Mouse (Mus musculus) forebrain, embryonic 10.5 days (tissue): ENCODE data around the gene Lgals3bp. TPM values are rescaled to one million over a fixed set of nuclear protein-coding genes. Genes with fewer than 3 reads are reported as not detected.
"Not testable (repeated sequence)": the region's sequence is repeated elsewhere in the genome, so short reads cannot be mapped to it uniquely, and the experiment has no call there.

ENCODE experiments used
- DNase-seq: peaks from one replicate; pipeline ENCODE4 v3.0.0-alpha.2; 2017; ENCODE audit warnings: low spot score; ENCODE audit errors: extremely low spot score
- H3K27ac ChIP-seq: fragments of 300-500 bp; sonication (generic); 2 replicates; pipeline ENCODE4 v1.5.1; 2016; ENCODE audit warnings: mild to moderate bottlenecking
- H3K27me3 ChIP-seq: fragments of 300-500 bp; sonication (generic); 2 replicates; pipeline ENCODE4 v1.6.1; 2016; ENCODE audit warnings: mild to moderate bottlenecking; ENCODE audit not compliant: poor library complexity, severe bottlenecking
- H3K36me3 ChIP-seq: fragments of 300-500 bp; sonication (generic); replicated peaks from 2 replicates; pipeline ENCODE4 v1.6.1; 2016; ENCODE audit warnings: mild to moderate bottlenecking, moderate library complexity
- H3K4me1 ChIP-seq: fragments of 300-500 bp; sonication (generic); 2 replicates; pipeline ENCODE4 v1.6.1; 2016
- H3K4me3 ChIP-seq: fragments of 300-500 bp; sonication (generic); 2 replicates; pipeline ENCODE4 v1.5.1; 2016; ENCODE audit warnings: mild to moderate bottlenecking, moderate library complexity
- H3K9me3 ChIP-seq: fragments of 300-500 bp; sonication (generic); 2 replicates; pipeline ENCODE4 v1.6.1; 2016; ENCODE audit warnings: mild to moderate bottlenecking, moderate library complexity
- WGBS: fragments of 180-500 bp; shearing (Covaris S2); methylation state at CpG from one replicate; pipeline ENCODE4 v1.1.7; 2016; 5-methylcytosine and 5-hydroxymethylcytosine counted together
- polyA plus RNA-seq: library from polyadenylated mRNA; unstranded; fragments of >200 nt; fragmentation: Nextera tagmentation; extraction: Ambion mirVana; gene quantifications from 2 replicates; pipeline ENCODE4 v1.2.1, GENCODE M21; 2016

Gene Lgals3bp
- polyA plus RNA-seq, 1 experiment from 2014 or later, result 1.0 TPM

DNA sequence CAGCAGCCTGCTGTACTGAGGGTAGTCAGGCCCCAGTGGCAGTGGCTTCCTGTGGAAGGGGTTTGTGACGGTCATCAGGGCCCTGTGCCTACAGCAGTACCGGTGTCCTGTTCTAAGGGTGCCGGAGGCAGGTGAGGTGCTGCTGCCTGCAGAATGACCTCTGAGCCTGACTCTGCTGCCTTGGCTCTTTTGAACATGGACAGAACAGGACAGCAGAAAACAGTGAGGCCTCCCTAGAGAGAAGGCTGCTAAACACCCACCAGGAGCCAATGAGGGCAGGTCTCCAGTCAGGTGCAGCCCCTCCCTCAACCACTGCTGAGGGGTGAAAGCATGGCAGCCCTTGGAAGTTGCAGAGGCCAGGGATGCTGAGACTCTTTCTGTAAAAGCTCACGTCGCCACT is 4.6 kb upstream of the Lgals3bp start:
- Histone ChIP-seq H3K36me3 (peaks cover 66% of the 10 kb centered on the region), H3K27ac (peak overlapping the region; percentile 31; the same call in 1 of the 2 replicates), H3K4me3 (no peak overlapping the region), H3K9me3 (no peaks in the 10 kb centered on the region), H3K4me1 (peaks cover 14% of the 10 kb centered on the region), H3K27me3 (no peaks in the 10 kb centered on the region)
- no peak for DNase-seq
- 94% methylated on average over 5 of the region's 5 CpGs for WGBS

DNA sequence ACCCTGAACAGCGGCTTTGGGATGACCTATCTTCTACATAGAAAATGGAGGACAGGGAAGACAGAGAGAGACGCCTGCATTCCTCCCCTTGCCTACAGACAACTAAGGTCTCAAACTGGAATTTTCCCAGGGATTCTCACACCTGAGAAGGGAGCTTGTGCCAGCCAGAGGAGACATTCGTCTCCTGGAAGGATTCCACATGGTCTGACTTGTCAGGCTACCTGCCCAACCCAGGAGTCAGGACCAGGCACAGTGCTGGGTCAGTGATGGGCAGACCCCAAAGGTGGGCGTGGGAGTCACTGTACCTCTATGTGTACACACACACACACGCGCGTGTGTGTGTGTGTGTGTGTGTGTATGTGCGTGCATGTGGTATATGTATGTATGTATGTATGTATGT is 3.4 kb upstream of the Lgals3bp start:
- peaks cover 26% of the 10 kb centered on the region for H3K4me1 ChIP-seq
- peaks cover 54% of the 10 kb centered on the region for H3K36me3 ChIP-seq
- H3K27me3 ChIP-seq, result no peaks in the 10 kb centered on the region
- DNase-seq, result no peak
- H3K4me3 ChIP-seq, result no peak overlapping the region
- no peak overlapping the region for H3K27ac ChIP-seq
- 93% methylated on average over 8 of the region's 8 CpGs for WGBS
- H3K9me3 ChIP-seq, result no peaks in the 10 kb centered on the region

DNA sequence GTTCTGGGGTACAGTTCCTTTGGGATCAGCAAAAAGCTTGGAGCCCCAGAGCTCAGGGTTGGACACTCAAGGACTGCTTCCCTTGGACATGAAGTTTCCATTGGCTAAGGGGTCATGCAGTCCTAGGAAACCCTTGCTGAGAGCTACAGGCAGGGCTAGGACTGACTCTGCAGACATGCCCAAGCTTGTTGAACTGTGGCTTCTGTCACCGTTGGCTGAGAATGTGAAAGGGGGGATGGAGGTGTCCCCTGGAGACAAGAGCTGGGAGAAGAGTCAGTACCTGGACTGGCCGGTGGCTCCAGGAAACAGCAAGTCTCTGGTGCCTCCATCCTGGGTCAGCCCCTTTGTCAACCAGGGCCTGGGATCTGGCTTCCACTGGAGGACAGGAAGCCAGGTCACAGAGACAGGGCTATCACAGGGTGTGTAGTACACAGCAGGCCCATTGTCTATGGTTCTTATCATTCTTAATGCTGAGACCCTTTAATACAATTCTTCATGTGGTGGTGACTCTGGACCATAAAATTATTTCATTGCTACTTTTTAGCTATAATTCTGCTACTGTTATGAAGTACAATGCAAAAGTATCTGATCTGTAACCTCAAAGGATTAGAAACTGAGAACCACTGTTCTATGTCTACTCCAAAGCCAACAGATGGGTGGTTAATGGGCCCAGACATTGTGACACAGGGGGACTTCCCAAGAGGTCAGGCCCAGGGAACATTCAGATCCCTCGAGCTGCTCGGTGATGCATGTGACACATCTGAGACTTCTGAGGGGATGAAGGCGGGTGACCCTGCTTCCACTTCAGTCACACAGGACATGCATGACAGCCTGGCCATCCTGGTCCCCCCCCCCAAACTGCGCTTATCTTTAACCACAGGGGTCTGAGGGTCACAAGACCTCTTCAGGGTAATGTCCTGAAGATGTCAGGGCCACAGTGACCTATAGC is 2.3 kb upstream of the Lgals3bp start:
- no peaks in the 10 kb centered on the region for H3K9me3 ChIP-seq
- no peaks in the 10 kb centered on the region for H3K27me3 ChIP-seq
- peaks cover 43% of the 10 kb centered on the region for H3K36me3 ChIP-seq
- DNase-seq, result no peak
- WGBS, result 83% methylated on average over 6 of the region's 6 CpGs
- peaks cover 31% of the 10 kb centered on the region for H3K4me1 ChIP-seq
- H3K4me3 ChIP-seq, result no peak overlapping the region
- no peak overlapping the region for H3K27ac ChIP-seq

GRCm38 (mm10) chr11:118403183-118403582 is 1.3 kb upstream of the Lgals3bp start:
- H3K9me3 ChIP-seq, result no peaks in the 10 kb centered on the region
- H3K4me3 ChIP-seq, result no peak overlapping the region
- H3K27me3 ChIP-seq, result no peaks in the 10 kb centered on the region
- no peak overlapping the region for H3K27ac ChIP-seq
- peaks cover 31% of the 10 kb centered on the region for H3K4me1 ChIP-seq
- peaks cover 32% of the 10 kb centered on the region for H3K36me3 ChIP-seq
- 79% methylated on average over 2 of the region's 2 CpGs for WGBS
- no peak for DNase-seq

DNA sequence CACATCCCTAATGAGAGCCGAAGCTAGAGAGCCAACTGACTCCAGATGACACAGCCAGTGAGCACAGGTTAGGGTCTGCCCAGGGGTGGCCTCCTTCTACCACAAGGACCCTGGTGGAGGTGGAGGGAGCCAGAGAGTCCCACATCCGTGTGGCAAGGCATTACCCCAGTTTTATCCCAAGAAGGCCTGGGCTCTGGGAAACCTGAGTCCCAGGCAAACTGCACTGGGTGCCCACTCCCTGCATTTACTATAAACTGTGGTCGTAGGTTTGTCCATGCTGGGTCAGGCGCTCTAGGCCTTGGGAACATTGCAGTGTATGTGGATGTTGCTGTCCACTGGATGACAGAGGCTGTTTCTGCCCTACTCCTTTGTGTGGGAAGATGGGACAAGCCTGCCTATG is 697 bp downstream of the Lgals3bp start:
- DNase-seq, result no peak
- WGBS, result 88% methylated on average over 4 of the region's 4 CpGs
- Histone ChIP-seq H3K27me3 (no peaks in the 10 kb centered on the region), H3K27ac (peak overlapping the region; percentile 1; the same call in 1 of the 2 replicates), H3K36me3 (peaks cover 13% of the 10 kb centered on the region), H3K4me1 (peaks cover 26% of the 10 kb centered on the region), H3K9me3 (no peaks in the 10 kb centered on the region), H3K4me3 (no peak overlapping the region)

DNA sequence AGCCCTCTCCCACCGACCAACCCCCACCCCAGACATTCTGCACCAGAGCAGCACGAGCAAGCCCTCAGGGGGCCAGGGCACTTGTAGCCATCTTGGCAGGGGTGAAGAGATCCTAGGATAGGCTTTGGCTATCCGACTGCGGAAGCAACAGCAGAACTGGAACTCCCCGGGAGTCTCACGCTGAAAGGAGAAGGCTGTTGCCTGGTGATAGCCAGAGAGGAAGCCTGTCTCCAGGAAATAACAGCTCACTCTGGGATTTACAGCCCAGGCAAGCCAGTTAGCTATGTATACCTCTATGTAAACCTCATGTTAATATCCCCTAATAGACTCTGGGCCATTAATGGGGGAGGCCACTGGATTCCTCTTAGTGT is 1.3 kb downstream of the Lgals3bp start:
- no peak for DNase-seq
- H3K4me3 ChIP-seq, result no peak overlapping the region
- no peaks in the 10 kb centered on the region for H3K27me3 ChIP-seq
- H3K36me3 ChIP-seq, result peaks cover 6% of the 10 kb centered on the region
- WGBS, result 62% methylated on average over 6 of the region's 6 CpGs
- H3K27ac ChIP-seq, result peak overlapping the region; percentile 41; the same call in 1 of the 2 replicates
- peaks cover 22% of the 10 kb centered on the region for H3K4me1 ChIP-seq
- H3K9me3 ChIP-seq, result no peaks in the 10 kb centered on the region; the same call in 1 of the 2 replicates

DNA sequence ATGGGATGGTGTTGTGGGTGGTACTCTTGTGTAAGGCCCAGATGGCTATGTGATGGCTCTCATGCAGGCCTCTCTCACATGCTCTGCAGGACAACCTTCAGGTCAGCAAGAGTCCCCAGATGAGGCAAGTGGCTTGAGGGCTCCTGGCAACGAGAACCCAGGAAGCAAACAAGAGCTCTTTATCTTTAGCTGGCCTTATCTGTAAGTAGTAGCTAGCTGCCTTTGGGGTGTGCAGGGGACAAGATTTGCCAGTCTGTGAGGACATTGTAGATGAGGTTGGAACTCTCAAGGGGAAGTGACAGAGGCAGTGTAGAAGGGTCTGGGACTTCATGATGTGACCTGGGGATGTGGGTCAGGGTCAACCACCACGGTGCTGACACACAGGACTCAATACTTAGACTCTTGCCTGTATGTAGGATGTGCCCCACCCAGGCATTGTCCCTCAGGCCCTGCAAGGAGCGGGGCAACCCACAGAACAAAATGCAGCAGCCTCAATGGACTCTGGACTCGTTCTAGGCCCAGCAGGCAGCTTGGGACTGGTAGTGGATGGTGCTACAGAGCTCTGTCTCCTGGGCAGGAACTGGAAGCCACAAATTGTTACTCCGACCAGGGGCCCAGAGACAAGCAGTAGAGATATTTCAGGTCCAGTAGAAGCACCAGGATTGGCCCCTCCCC is 1.9 kb downstream of the Lgals3bp start:
- no peak overlapping the region for H3K4me3 ChIP-seq
- no peak for DNase-seq
- H3K4me1 ChIP-seq, result peaks cover 23% of the 10 kb centered on the region
- peak overlapping the region; percentile 41; the same call in 1 of the 2 replicates for H3K27ac ChIP-seq
- 77% methylated on average over 5 of the region's 5 CpGs for whole genome bisulfite sequencing
- no peaks in the 10 kb centered on the region for H3K27me3 ChIP-seq
- no peaks in the 10 kb centered on the region; the same call in 1 of the 2 replicates for H3K9me3 ChIP-seq
- H3K36me3 ChIP-seq, result 0 out of 2 replicates have a peak, but pooled peaks cover under 1% of the 10 kb centered on the region

DNA sequence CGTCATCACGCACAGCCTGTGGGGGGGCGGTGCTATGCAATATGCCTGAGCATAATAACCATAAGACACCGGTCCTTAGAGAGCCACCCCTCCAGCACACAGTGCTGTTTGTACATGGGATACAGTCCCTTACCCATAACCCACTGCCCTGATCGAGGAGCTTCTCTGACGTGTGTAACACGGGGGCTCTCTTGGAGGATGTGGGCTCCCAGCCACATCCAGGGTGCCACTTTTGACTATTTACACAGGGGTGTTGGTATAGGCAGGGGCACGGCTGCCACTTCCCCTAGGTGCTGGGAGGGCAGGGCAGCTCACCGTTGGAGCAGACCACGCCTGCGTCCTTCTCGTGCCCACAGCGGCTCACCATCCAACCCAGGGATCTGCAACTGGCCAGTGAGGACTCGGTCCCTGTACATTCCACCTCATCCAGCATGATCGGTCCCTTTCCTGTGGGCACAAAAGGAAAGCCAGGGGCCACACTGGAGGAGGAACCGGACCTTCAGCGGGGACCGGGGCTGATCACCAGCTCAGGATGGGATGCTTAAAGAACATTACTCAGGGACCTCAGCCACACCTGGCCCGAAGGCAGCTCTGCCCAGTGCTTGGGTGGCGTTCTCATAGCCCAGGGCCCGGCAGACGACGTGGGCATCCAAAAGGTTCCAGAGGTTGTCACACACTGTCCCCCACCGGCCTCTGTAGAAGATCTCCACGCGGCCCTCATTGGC is 3.9 kb downstream of the Lgals3bp start:
- H3K4me1 ChIP-seq, result peaks cover 32% of the 10 kb centered on the region
- 93% methylated on average over 26 of the region's 26 CpGs for whole genome bisulfite sequencing
- H3K36me3 ChIP-seq, result no peaks in the 10 kb centered on the region
- H3K27ac ChIP-seq, result no peak overlapping the region
- H3K4me3 ChIP-seq, result no peak overlapping the region
- H3K27me3 ChIP-seq, result no peaks in the 10 kb centered on the region
- no peak for DNase-seq
- H3K9me3 ChIP-seq, result no peaks in the 10 kb centered on the region; the same call in 1 of the 2 replicates

DNA sequence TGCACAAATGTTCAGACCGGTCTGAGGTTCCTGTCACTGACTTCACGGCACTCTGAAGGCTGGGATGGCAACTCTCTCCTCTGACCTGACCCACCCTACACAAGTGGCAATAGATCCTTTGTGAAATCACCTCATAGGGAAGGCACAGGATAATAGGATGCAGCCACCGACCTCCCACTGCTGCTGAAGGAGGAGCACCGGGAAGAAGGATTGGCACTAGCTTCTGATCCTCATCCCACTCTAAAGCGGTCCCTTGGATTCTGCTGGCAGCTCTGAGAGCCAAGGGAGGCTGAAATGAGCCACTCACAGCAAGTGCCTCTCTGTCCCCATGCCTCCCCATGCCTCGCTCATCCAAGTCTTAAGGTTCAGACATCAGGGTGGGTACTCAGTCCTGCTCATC is 7.4 kb downstream of the Lgals3bp start:
- Histone ChIP-seq H3K4me1 (peaks cover 9% of the 10 kb centered on the region), H3K9me3 (no peaks in the 10 kb centered on the region; the same call in 1 of the 2 replicates), H3K27ac (0 out of 2 replicates have a peak overlapping the region, but pooled peaks have one; percentile 3), H3K36me3 (no peaks in the 10 kb centered on the region), H3K4me3 (no peak overlapping the region), H3K27me3 (no peaks in the 10 kb centered on the region)
- WGBS, result 67% methylated on average over 6 of the region's 6 CpGs
- DNase-seq, result no peak

- Histone ChIP-seq H3K27ac (no peak overlapping the region), H3K36me3 (no peaks in the 10 kb centered on the region), H3K27me3 (no peaks in the 10 kb centered on the region), H3K4me1 (peaks cover 9% of the 10 kb centered on the region), H3K9me3 (no peaks in the 10 kb centered on the region; the same call in 1 of the 2 replicates), H3K4me3 (no peak overlapping the region)
- 78% methylated on average over 5 of the region's 5 CpGs for WGBS
- DNase-seq, result no peak
Observed at GRCm38 (mm10) chr11:118393991-118394390, 7.9 kb downstream of the Lgals3bp start.

DNA sequence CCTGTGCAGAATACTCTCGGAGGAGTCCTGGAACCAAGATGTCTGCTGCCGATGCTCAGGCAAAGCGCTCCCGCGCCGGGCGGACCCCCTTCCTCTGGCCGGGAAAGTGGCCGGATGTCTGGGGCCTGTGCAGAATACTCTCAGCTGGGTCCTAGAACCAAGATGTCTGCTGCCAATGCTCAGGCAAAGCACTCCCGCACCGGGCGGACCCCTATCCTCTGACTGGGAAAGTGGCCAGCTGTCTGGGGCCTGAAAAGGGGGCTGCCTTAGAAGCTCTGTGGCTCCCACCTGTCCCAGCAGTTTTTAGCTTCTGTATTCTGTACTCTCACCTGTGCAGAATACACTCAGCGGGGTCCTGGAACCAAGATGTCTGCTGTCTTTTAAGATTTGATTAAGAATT is 14.1 kb downstream of the Lgals3bp start:
- not testable (repeated sequence) for H3K9me3 ChIP-seq, H3K4me1 ChIP-seq, H3K27me3 ChIP-seq, H3K4me3 ChIP-seq, DNase-seq, H3K36me3 ChIP-seq, H3K27ac ChIP-seq
- 94% methylated on average over 13 of the region's 13 CpGs for WGBS

DNA sequence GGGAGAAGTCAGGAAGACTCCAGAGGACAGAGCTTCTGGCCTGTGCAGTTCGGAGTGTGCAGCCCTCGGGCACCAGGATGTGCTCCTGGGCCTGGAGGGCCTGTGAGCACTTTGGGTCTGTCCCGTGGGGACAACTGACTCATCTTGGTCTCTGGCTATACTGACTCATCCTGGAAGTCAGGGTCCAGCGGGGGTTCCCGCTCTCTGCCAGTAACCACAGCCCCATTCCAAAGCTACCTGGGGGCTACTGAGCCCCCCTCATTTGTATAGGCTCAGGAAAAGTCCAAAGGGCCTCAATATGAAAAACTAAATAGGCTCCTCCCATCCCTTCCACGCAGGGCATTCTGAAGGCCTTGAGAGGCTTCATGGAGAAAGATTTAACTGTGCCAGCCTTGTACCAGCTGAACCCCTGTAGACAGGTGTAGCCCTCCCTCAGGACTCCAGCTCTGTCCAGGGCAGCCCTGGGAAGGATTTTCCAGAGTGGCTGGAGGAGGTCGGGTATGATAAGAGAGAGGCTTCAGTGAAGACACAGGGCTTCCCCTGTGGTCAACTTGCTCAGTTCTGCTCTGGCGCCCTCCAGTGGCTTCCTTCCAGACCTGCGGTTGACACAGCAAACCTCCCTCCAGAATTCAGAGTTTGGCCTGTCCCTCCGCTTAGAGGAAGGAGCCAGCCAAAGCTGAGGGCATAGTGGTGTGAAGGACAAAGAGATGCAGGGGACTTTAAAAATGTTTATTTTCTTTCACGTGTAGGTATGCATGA is 22.5 kb downstream of the Lgals3bp start:
- peak; percentile 82 for DNase-seq
- Histone ChIP-seq H3K27me3 (no peaks in the 10 kb centered on the region), H3K27ac (peak overlapping the region; percentile 48), H3K4me1 (peaks cover 22% of the 10 kb centered on the region), H3K36me3 (no peaks in the 10 kb centered on the region), H3K4me3 (no peak overlapping the region), H3K9me3 (no peaks in the 10 kb centered on the region)
- 44% methylated on average over 11 of the region's 11 CpGs for WGBS
